Mouse (Mus musculus): ENCODE results near the gene Slc25a19. TPM values are rescaled to one million over a fixed set of nuclear protein-coding genes. Genes with fewer than 3 reads are reported as not detected.
"Not testable (repeated sequence)": the region's sequence is repeated elsewhere in the genome, so short reads cannot be mapped to it uniquely, and the experiment has no call there.

Slc25a19 gene
- polyA plus RNA-seq, 1 experiment from 2014 or later = 37.5 TPM

GRCm38 (mm10) chr11:115653194-115653593 lies 25.1 kb upstream of the Slc25a19 start:
- Histone ChIP-seq H3K4me1 (replicated peaks) (peaks cover 12% of the 10 kb centered on the region; the same call in 1 of the 2 replicates), H3K27me3 (no peaks in the 10 kb centered on the region), H3K27ac (replicated peaks) (peak overlapping the region; percentile 38; the same call in 1 of the 2 replicates), H3K9me3 (no peaks in the 10 kb centered on the region), H3K4me2 (no peak overlapping the region), H3K9ac (no peak overlapping the region), H3K36me3 (peaks cover 47% of the 10 kb centered on the region), H3K4me3 (no peak overlapping the region)
- no peak for ATAC-seq (ENCODE audit: low read depth)
- 82% methylated on average over 3 of the region's 3 CpGs for WGBS

GRCm38 (mm10) chr11:115651680-115652079 lies 23.6 kb upstream of the Slc25a19 start:
- 94% methylated on average over 3 of the region's 3 CpGs for WGBS

GRCm38 (mm10) chr11:115649706-115650105 lies 21.6 kb upstream of the Slc25a19 start:
- Histone ChIP-seq H3K4me3 (no peak overlapping the region), H3K27ac (replicated peaks) (peak overlapping the region; percentile 3; the same call in 1 of the 2 replicates), H3K9me3 (no peaks in the 10 kb centered on the region), H3K4me2 (no peak overlapping the region), H3K27me3 (no peaks in the 10 kb centered on the region), H3K36me3 (peaks cover 68% of the 10 kb centered on the region), H3K9ac (0 out of 2 replicates have a peak overlapping the region, but pooled peaks have one; percentile 0), H3K4me1 (replicated peaks) (peaks cover 12% of the 10 kb centered on the region; the same call in 1 of the 2 replicates)
- 60% methylated on average over 10 of the region's 10 CpGs for WGBS
- ATAC-seq (ENCODE audit: low read depth) = no peak

More at GRCm38 (mm10) chr11:115651680-115652079, 23.6 kb upstream of the Slc25a19 start:
- no peak overlapping the region for H3K9ac ChIP-seq
- no peak for ATAC-seq (ENCODE audit: low read depth)
- H3K4me3 ChIP-seq = no peak overlapping the region
- H3K4me1 ChIP-seq (replicated peaks) = peaks cover 12% of the 10 kb centered on the region; the same call in 1 of the 2 replicates
- H3K9me3 ChIP-seq = no peaks in the 10 kb centered on the region
- peaks cover 54% of the 10 kb centered on the region for H3K36me3 ChIP-seq
- no peak overlapping the region for H3K4me2 ChIP-seq
- no peak overlapping the region for H3K27ac ChIP-seq (replicated peaks)
- no peaks in the 10 kb centered on the region for H3K27me3 ChIP-seq

- Histone ChIP-seq H3K27ac (replicated peaks) (no peak overlapping the region), H3K4me1 (replicated peaks) (peaks cover 4% of the 10 kb centered on the region; the same call in 1 of the 2 replicates), H3K9ac (no peak overlapping the region), H3K4me3 (no peak overlapping the region), H3K4me2 (no peak overlapping the region), H3K27me3 (no peaks in the 10 kb centered on the region), H3K9me3 (no peaks in the 10 kb centered on the region), H3K36me3 (peaks cover 67% of the 10 kb centered on the region)
- no peak for ATAC-seq (ENCODE audit: low read depth)
- WGBS = 64% methylated on average over 6 of the region's 6 CpGs
These were observed 19.4 kb upstream of the Slc25a19 start for GRCm38 (mm10) chr11:115647459-115647858.

GRCm38 (mm10) chr11:115646439-115646838 lies 18.3 kb upstream of the Slc25a19 start:
- no peak overlapping the region for H3K9ac ChIP-seq
- H3K4me3 ChIP-seq = no peak overlapping the region
- no peaks in the 10 kb centered on the region for H3K9me3 ChIP-seq
- no peaks in the 10 kb centered on the region for H3K27me3 ChIP-seq
- peaks cover 67% of the 10 kb centered on the region for H3K36me3 ChIP-seq
- 92% methylated on average over 9 of the region's 9 CpGs for WGBS
- no peak overlapping the region for H3K27ac ChIP-seq (replicated peaks)
- no peak for ATAC-seq (ENCODE audit: low read depth)
- H3K4me2 ChIP-seq = no peak overlapping the region
- peaks cover 4% of the 10 kb centered on the region; the same call in 1 of the 2 replicates for H3K4me1 ChIP-seq (replicated peaks)

GRCm38 (mm10) chr11:115645498-115645897 lies 17.4 kb upstream of the Slc25a19 start:
- not testable (repeated sequence) for H3K9me3 ChIP-seq; H3K4me3 ChIP-seq; H3K4me2 ChIP-seq; H3K9ac ChIP-seq; H3K27ac ChIP-seq (replicated peaks); H3K4me1 ChIP-seq (replicated peaks); H3K27me3 ChIP-seq; ATAC-seq (ENCODE audit: low read depth)
- H3K36me3 ChIP-seq = peaks cover 62% of the 10 kb centered on the region
- 92% methylated on average over 14 of the region's 14 CpGs for WGBS

GRCm38 (mm10) chr11:115644308-115644707 lies 16.2 kb upstream of the Slc25a19 start:
- peaks cover 53% of the 10 kb centered on the region for H3K36me3 ChIP-seq
- no peak overlapping the region for H3K27ac ChIP-seq (replicated peaks)
- WGBS = 93% methylated on average over 13 of the region's 13 CpGs
- H3K9ac ChIP-seq = no peak overlapping the region
- H3K4me1 ChIP-seq (replicated peaks) = no peaks in the 10 kb centered on the region
- H3K4me2 ChIP-seq = no peak overlapping the region
- H3K4me3 ChIP-seq = no peak overlapping the region
- no peaks in the 10 kb centered on the region for H3K27me3 ChIP-seq
- ATAC-seq (ENCODE audit: low read depth) = no peak
- H3K9me3 ChIP-seq = no peaks in the 10 kb centered on the region

- Histone ChIP-seq H3K27ac (replicated peaks) (no peak overlapping the region), H3K9ac (no peak overlapping the region), H3K36me3 (peaks cover 43% of the 10 kb centered on the region), H3K4me2 (no peak overlapping the region), H3K4me1 (replicated peaks) (no peaks in the 10 kb centered on the region), H3K9me3 (no peaks in the 10 kb centered on the region), H3K27me3 (no peaks in the 10 kb centered on the region), H3K4me3 (no peak overlapping the region)
- WGBS = 69% methylated on average over 10 of the region's 10 CpGs
- no peak for ATAC-seq (ENCODE audit: low read depth)
These were observed 15.2 kb upstream of the Slc25a19 start for GRCm38 (mm10) chr11:115643265-115643664.

- ATAC-seq (ENCODE audit: low read depth) = no peak
- no peak overlapping the region for H3K4me2 ChIP-seq
- no peaks in the 10 kb centered on the region for H3K9me3 ChIP-seq
- H3K4me3 ChIP-seq = no peak overlapping the region
- no peak overlapping the region for H3K27ac ChIP-seq (replicated peaks)
- 92% methylated on average over 2 of the region's 2 CpGs for WGBS
- no peaks in the 10 kb centered on the region for H3K27me3 ChIP-seq
- H3K4me1 ChIP-seq (replicated peaks) = no peaks in the 10 kb centered on the region
- H3K36me3 ChIP-seq = peaks cover 39% of the 10 kb centered on the region
- no peak overlapping the region for H3K9ac ChIP-seq
These were observed 14.6 kb upstream of the Slc25a19 start for GRCm38 (mm10) chr11:115642705-115643104.

- no peak overlapping the region for H3K4me2 ChIP-seq
- H3K27me3 ChIP-seq = no peaks in the 10 kb centered on the region
- H3K9ac ChIP-seq = no peak overlapping the region
- no peaks in the 10 kb centered on the region for H3K9me3 ChIP-seq
- H3K4me3 ChIP-seq = no peak overlapping the region
- peaks cover 35% of the 10 kb centered on the region for H3K36me3 ChIP-seq
- 87% methylated on average over 4 of the region's 4 CpGs for WGBS
- no peak for ATAC-seq (ENCODE audit: low read depth)
- H3K27ac ChIP-seq (replicated peaks) = no peak overlapping the region
- no peaks in the 10 kb centered on the region for H3K4me1 ChIP-seq (replicated peaks)
These were observed 13.6 kb upstream of the Slc25a19 start for GRCm38 (mm10) chr11:115641664-115642036.

- Histone ChIP-seq H3K4me2 (no peak overlapping the region), H3K36me3 (peaks cover 31% of the 10 kb centered on the region), H3K4me1 (replicated peaks) (no peaks in the 10 kb centered on the region), H3K9me3 (no peaks in the 10 kb centered on the region), H3K27ac (replicated peaks) (no peak overlapping the region), H3K9ac (no peak overlapping the region), H3K4me3 (no peak overlapping the region), H3K27me3 (no peaks in the 10 kb centered on the region)
- ATAC-seq (ENCODE audit: low read depth) = no peak
- WGBS = 56% methylated on average over 14 of the region's 14 CpGs
These were observed 13.0 kb upstream of the Slc25a19 start for GRCm38 (mm10) chr11:115640978-115641663.

GRCm38 (mm10) chr11:115640311-115640828 lies 12.3 kb upstream of the Slc25a19 start:
- Histone ChIP-seq H3K4me1 (replicated peaks) (no peaks in the 10 kb centered on the region), H3K4me3 (no peak overlapping the region), H3K36me3 (peaks cover 24% of the 10 kb centered on the region), H3K4me2 (no peak overlapping the region), H3K27ac (replicated peaks) (no peak overlapping the region), H3K27me3 (no peaks in the 10 kb centered on the region), H3K9me3 (no peaks in the 10 kb centered on the region), H3K9ac (no peak overlapping the region)
- no peak for ATAC-seq (ENCODE audit: low read depth)
- WGBS = 88% methylated on average over 3 of the region's 4 CpGs

Data from neural tube, embryonic 13.5 days (tissue).